Mouse (Mus musculus): Measurements from ENCODE around the gene Nol10.
"Not testable (repeated sequence)": the region's sequence is repeated elsewhere in the genome, so short reads cannot be mapped to it uniquely, and the experiment has no call there.

The Nol10 gene

GRCm38 (mm10) chr12:17464550-17464949 is 116.3 kb downstream of the Nol10 start:
- DNase-seq: not testable (repeated sequence)

- no peak for DNase-seq
Measured at GRCm38 (mm10) chr12:17466791-17467190, 118.5 kb downstream of the Nol10 start.

GRCm38 (mm10) chr12:17468359-17468758 is 120.1 kb downstream of the Nol10 start:
- DNase-seq: no peak

- DNase-seq: no peak
Measured at GRCm38 (mm10) chr12:17469869-17470268, 121.6 kb downstream of the Nol10 start.

GRCm38 (mm10) chr12:17470528-17470927 is 122.3 kb downstream of the Nol10 start:
- not testable (repeated sequence) for DNase-seq

GRCm38 (mm10) chr12:17471405-17471804 is 123.1 kb downstream of the Nol10 start:
- DNase-seq: no peak

- DNase-seq: no peak
Measured at GRCm38 (mm10) chr12:17473128-17473527, 124.9 kb downstream of the Nol10 start.

GRCm38 (mm10) chr12:17473862-17474261 is 125.6 kb downstream of the Nol10 start:
- DNase-seq: no peak

- DNase-seq: no peak
Measured at GRCm38 (mm10) chr12:17474681-17475080, 126.4 kb downstream of the Nol10 start.

- no peak for DNase-seq
Measured at GRCm38 (mm10) chr12:17475146-17475545, 126.9 kb downstream of the Nol10 start.

- no peak for DNase-seq
Measured at GRCm38 (mm10) chr12:17478196-17478595, 129.9 kb downstream of the Nol10 start.

- no peak for DNase-seq
Measured at GRCm38 (mm10) chr12:17478856-17479255, 130.6 kb downstream of the Nol10 start.

All from spleen, adult 18-20 months (tissue).